Mouse (Mus musculus): Measurements from ENCODE around the gene Gpr87. TPM values are rescaled to one million over a fixed set of nuclear protein-coding genes. Genes with fewer than 3 reads are reported as not detected.

Gpr87 gene
- 0.30 TPM in 1 of 2 replicates, not detected in the other for polyA plus RNA-seq (2012; rRNA removed)

GRCm38 (mm10) chr3:59194938-59195337 is at the start of gene Gpr87:
TSS of gene Gpr87 (minus strand) at chr3:59195104.

GRCm38 (mm10) chr3:59210727-59211126 is 15.8 kb upstream of the Gpr87 start, which contains the start of gene P2ry13:
TSS of gene P2ry13 (minus strand) at chr3:59210882.

GRCm38 (mm10) chr3:59153424-59153823 is 41.5 kb downstream of the Gpr87 start, which contains the start of gene P2ry14:
TSS of gene P2ry14 (minus strand) at chr3:59153618.

Other genes starting within 250 kb of the Gpr87 start
- gene Med12l, start 189.3 kb downstream of the Gpr87 start, polyA plus RNA-seq (2012; rRNA removed), result 9.1 and 9.3 TPM in 2 replicates
- 0.13 TPM in 1 of 2 replicates, not detected in the other for gene Gpr171, start 93.3 kb downstream of the Gpr87 start, polyA plus RNA-seq (2012; rRNA removed)
- gene P2ry14, start 41.5 kb downstream of the Gpr87 start, polyA plus RNA-seq (2012; rRNA removed), result 1.1 and 1.4 TPM in 2 replicates
- gene P2ry13, start 15.8 kb upstream of the Gpr87 start, polyA plus RNA-seq (2012; rRNA removed), result 1.1 and 1.4 TPM in 2 replicates
- gene P2ry12, start 67.8 kb upstream of the Gpr87 start, polyA plus RNA-seq (2012; rRNA removed), result 3.7 and 5.5 TPM in 2 replicates
- gene Igsf10, start 149.3 kb upstream of the Gpr87 start, polyA plus RNA-seq (2012; rRNA removed), result 3.1 and 7.2 TPM in 2 replicates